Mouse (Mus musculus): Measurements from ENCODE around the gene Mxd1.

GRCm38 (mm10) chr6:86599951-86600414 is 69.0 kb downstream of the Mxd1 start:
- no peak for TF ChIP-seq CTCF (IDR thresholded peaks at IDR 0.05; ENCODE audit: borderline replicate concordance, extremely low read depth, insufficient read depth, insufficient read length)
- no peak for TF ChIP-seq POLR2A (IDR thresholded peaks at IDR 0.05; ENCODE audit: borderline replicate concordance, extremely low read depth, insufficient read depth, insufficient read length, poor library complexity, severe bottlenecking)

Data from brain, embryonic 14.5 days (tissue).